In genomic region chr7:16885271-16885776, GRCm38 (mm10) we compare ENCODE assay signal across 8 mouse cellular contexts. TPM values are rescaled to one million over a fixed set of nuclear protein-coding genes. Genes with fewer than 3 reads are reported as not detected.
DNase-seq lines count a peak whose midpoint lies in the region; ATAC-seq and TF ChIP-seq lines count a peak whose summit lies in the region.
"Had no signal": no experiment of that assay in that cellular context is flagged by ENCODE, and none has a peak within 500 bp of the region (broad histone marks: within the 10 kb centered on the region; RNA-seq: fewer than 3 reads in every experiment).

No protein-coding gene starts in this region.

- H3K27me3 ChIP-seq in lung, embryonic 15.5 days = peaks cover 28% of the 10 kb centered on the region
- peaks cover 61% of the 10 kb centered on the region for H3K27me3 ChIP-seq in forebrain, embryonic 12.5 days
- H3K27me3 ChIP-seq in limb, embryonic 11.5 days (ENCODE audit: control insufficient read depth, insufficient read depth, low read length) = no peaks in the 10 kb centered on the region
- H3K27me3 ChIP-seq in small intestine, adult 2 months (ENCODE audit: control insufficient read depth, insufficient read depth, low read length) = peaks cover 11% of the 10 kb centered on the region

- TF ChIP-seq CTCF in small intestine, adult 2 months (IDR thresholded peaks at IDR 0.05; ENCODE audit: extremely low read depth, insufficient read length, insufficient replicate concordance, low read depth, low read length) = no peak

- peak overlapping the region; percentile 45 for H3K4me2 ChIP-seq in lung, embryonic 15.5 days
- peak overlapping the region; percentile 24 for H3K4me2 ChIP-seq in forebrain, embryonic 12.5 days
- no peak overlapping the region for H3K4me2 ChIP-seq in limb, embryonic 11.5 days (ENCODE audit: low read depth, severe bottlenecking)

- H3K4me1 ChIP-seq in lung, embryonic 15.5 days = peaks cover 19% of the 10 kb centered on the region
- peaks cover 15% of the 10 kb centered on the region for H3K4me1 ChIP-seq in forebrain, embryonic 12.5 days
- H3K4me1 ChIP-seq in limb, embryonic 11.5 days (ENCODE audit: control insufficient read depth, insufficient read depth, low read length) = peaks cover 9% of the 10 kb centered on the region
- H3K4me1 ChIP-seq in small intestine, adult 2 months (ENCODE audit: control insufficient read depth, insufficient read depth, insufficient read length, low read length) = peaks cover 2% of the 10 kb centered on the region; the same call in 1 of the 2 replicates

- peaks cover 38% of the 10 kb centered on the region for H3K36me3 ChIP-seq in lung, embryonic 15.5 days
- peaks cover 22% of the 10 kb centered on the region for H3K36me3 ChIP-seq in forebrain, embryonic 12.5 days (replicated peaks)
- peaks cover 53% of the 10 kb centered on the region for H3K36me3 ChIP-seq in limb, embryonic 11.5 days (ENCODE audit: control insufficient read depth, insufficient read depth, low read length)
- 0 out of 2 replicates have a peak, but pooled peaks cover 3% of the 10 kb centered on the region for H3K36me3 ChIP-seq in small intestine, adult 2 months (ENCODE audit: control insufficient read depth, insufficient read depth, low read length)

- H3K9me3 ChIP-seq in lung, embryonic 15.5 days = peaks cover 10% of the 10 kb centered on the region; the same call in 1 of the 2 replicates
- peaks cover 13% of the 10 kb centered on the region for H3K9me3 ChIP-seq in forebrain, embryonic 12.5 days
- peaks cover 20% of the 10 kb centered on the region for H3K9me3 ChIP-seq in limb, embryonic 11.5 days (ENCODE audit: control insufficient read depth, low read length)

- 19% methylated on average over 71 of the region's 95 CpGs for whole genome bisulfite sequencing in lung, embryonic 15.5 days
- WGBS in forebrain, embryonic 12.5 days = 11% methylated on average over 64 of the region's 95 CpGs
- WGBS in limb, embryonic 11.5 days = 16% methylated on average over 95 of the region's 95 CpGs
- 35% methylated on average over 95 of the region's 95 CpGs for WGBS in small intestine, adult 2 months

- no peak for ATAC-seq in lung, embryonic 15.5 days (ENCODE audit: borderline replicate concordance, extremely low read depth, low FRiP score, low TSS enrichment)
- ATAC-seq in forebrain, embryonic 12.5 days (ENCODE audit: low FRiP score) = 0 out of 2 replicates have a peak, but pooled peaks have one; percentile 36
- ATAC-seq in limb, embryonic 11.5 days (ENCODE audit: insufficient number of reproducible peaks, low FRiP score, low TSS enrichment, low read depth) = no peak
- no peak for ATAC-seq in CD4-positive, CD25-positive, alpha-beta regulatory T cell, adult 4 months

- no peak overlapping the region for H3K9ac ChIP-seq in lung, embryonic 15.5 days
- 0 out of 2 replicates have a peak overlapping the region, but pooled peaks have one; percentile 0 for H3K9ac ChIP-seq in forebrain, embryonic 12.5 days
- peak overlapping the region; percentile 22 for H3K9ac ChIP-seq in limb, embryonic 11.5 days (ENCODE audit: low read length)

- DNase-seq in lung, postnatal 14 days = no peak
- no peak for DNase-seq in limb, embryonic 11.5 days (ENCODE audit: low spot score)
- DNase-seq in natural killer cell, adult 2 months (ENCODE audit: low spot score in 2 of 2) = no peak
- DNase-seq: adrenal gland, adult 2 months had no signal

- no peak overlapping the region for H3K27ac ChIP-seq in lung, embryonic 15.5 days
- no peak overlapping the region for H3K27ac ChIP-seq in forebrain, embryonic 12.5 days
- H3K27ac ChIP-seq in limb, embryonic 11.5 days (replicated peaks; ENCODE audit: low read depth, low read length) = peak overlapping the region; percentile 36; the same call in 1 of the 2 replicates
- H3K27ac ChIP-seq in small intestine, adult 2 months (ENCODE audit: insufficient read depth, low read depth, low read length) = no peak overlapping the region

- no peak for TF ChIP-seq POLR2A in small intestine, adult 2 months (IDR thresholded peaks at IDR 0.05; ENCODE audit: low read depth, low read length)

- peak overlapping the region; percentile 36 for H3K4me3 ChIP-seq in lung, embryonic 15.5 days
- H3K4me3 ChIP-seq in forebrain, embryonic 12.5 days (replicated peaks) = peak overlapping the region; percentile 37
- H3K4me3 ChIP-seq in limb, embryonic 11.5 days (ENCODE audit: low read depth, low read length) = peak overlapping the region; percentile 5; the same call in 1 of the 2 replicates
- H3K4me3 ChIP-seq in small intestine, adult 2 months (ENCODE audit: low read depth, low read length) = peak overlapping the region; percentile 38

RNA-seq across cellular contexts. Expression of gene Gng8, which starts 6.3 kb away (rescaled TPM):
- 11.2 and 12.0 TPM in 2 replicates for polyA plus RNA-seq in lung, embryonic 15.5 days (2015; fragmentation: Nextera tagmentation; extraction: Ambion mirVana)
- 14.7 and 16.4 TPM in 2 replicates for polyA plus RNA-seq in forebrain, embryonic 12.5 days (2016; fragmentation: Nextera tagmentation; extraction: Ambion mirVana)
- 13.9 and 15.9 TPM in 2 replicates for polyA plus RNA-seq in limb, embryonic 11.5 days (2014; fragmentation: Nextera tagmentation; extraction: Ambion mirVana)
- 2.1 and 2.2 TPM in 2 replicates for polyA plus RNA-seq in small intestine, adult 2 months (2012; rRNA removed)
- not detected for polyA plus RNA-seq in CD4-positive, CD25-positive, alpha-beta regulatory T cell, adult 4 months (2017; shearing (Covaris generic))

RNA-seq across cellular contexts. Expression of gene Dact3, which starts 10.2 kb away (rescaled TPM):
- 3.5 and 3.7 TPM in 2 replicates for polyA plus RNA-seq in lung, embryonic 15.5 days (2015; fragmentation: Nextera tagmentation; extraction: Ambion mirVana)
- polyA plus RNA-seq in forebrain, embryonic 12.5 days (2016; fragmentation: Nextera tagmentation; extraction: Ambion mirVana) = 2.6 and 3.2 TPM in 2 replicates
- 14.6 and 15.7 TPM in 2 replicates for polyA plus RNA-seq in limb, embryonic 11.5 days (2014; fragmentation: Nextera tagmentation; extraction: Ambion mirVana)
- polyA plus RNA-seq in small intestine, adult 2 months (2012; rRNA removed) = 21.6 and 24.2 TPM in 2 replicates
- not detected for polyA plus RNA-seq in CD4-positive, CD25-positive, alpha-beta regulatory T cell, adult 4 months (2017; shearing (Covaris generic))

RNA-seq across cellular contexts. Expression of gene Ptgir, which starts 21.0 kb away (rescaled TPM):
- 2.0 and 2.4 TPM in 2 replicates for polyA plus RNA-seq in lung, embryonic 15.5 days (2015; fragmentation: Nextera tagmentation; extraction: Ambion mirVana)
- polyA plus RNA-seq in forebrain, embryonic 12.5 days (2016; fragmentation: Nextera tagmentation; extraction: Ambion mirVana) = 0.24 and 0.51 TPM in 2 replicates
- polyA plus RNA-seq in limb, embryonic 11.5 days (2014; fragmentation: Nextera tagmentation; extraction: Ambion mirVana) = 0.24 and 0.44 TPM in 2 replicates
- 1.2 and 1.7 TPM in 2 replicates for polyA plus RNA-seq in small intestine, adult 2 months (2012; rRNA removed)
- 10 to 100 TPM in 1 of 2 experiments, 1 to 10 TPM in 1; 7.9 to 10.2 TPM for polyA plus RNA-seq in CD4-positive, CD25-positive, alpha-beta regulatory T cell, adult 4 months (2017; shearing (Covaris generic))

RNA-seq across cellular contexts. Expression of gene Calm3, which starts 38.6 kb away (rescaled TPM):
- 101 and 104 TPM in 2 replicates for polyA plus RNA-seq in lung, embryonic 15.5 days (2015; fragmentation: Nextera tagmentation; extraction: Ambion mirVana)
- 227 and 234 TPM in 2 replicates for polyA plus RNA-seq in forebrain, embryonic 12.5 days (2016; fragmentation: Nextera tagmentation; extraction: Ambion mirVana)
- polyA plus RNA-seq in limb, embryonic 11.5 days (2014; fragmentation: Nextera tagmentation; extraction: Ambion mirVana) = 176 and 201 TPM in 2 replicates
- polyA plus RNA-seq in small intestine, adult 2 months (2012; rRNA removed) = 147 and 452 TPM in 2 replicates
- 100 to 1,000 TPM in 1 of 2 experiments, 10 to 100 TPM in 1; 48.5 to 103 TPM for polyA plus RNA-seq in CD4-positive, CD25-positive, alpha-beta regulatory T cell, adult 4 months (2017; shearing (Covaris generic))

RNA-seq across cellular contexts. Expression of gene Prkd2, which starts 42.6 kb away (rescaled TPM):
- 18.9 and 19.7 TPM in 2 replicates for polyA plus RNA-seq in lung, embryonic 15.5 days (2015; fragmentation: Nextera tagmentation; extraction: Ambion mirVana)
- polyA plus RNA-seq in forebrain, embryonic 12.5 days (2016; fragmentation: Nextera tagmentation; extraction: Ambion mirVana) = 10.0 and 10.9 TPM in 2 replicates
- 16.6 and 16.8 TPM in 2 replicates for polyA plus RNA-seq in limb, embryonic 11.5 days (2014; fragmentation: Nextera tagmentation; extraction: Ambion mirVana)
- polyA plus RNA-seq in small intestine, adult 2 months (2012; rRNA removed) = 22.9 and 44.0 TPM in 2 replicates
- polyA plus RNA-seq in CD4-positive, CD25-positive, alpha-beta regulatory T cell, adult 4 months (2017; shearing (Covaris generic)) = 10 to 100 TPM; 57.3 to 60.0 TPM
